Mouse (Mus musculus): Measurements from ENCODE around the gene Fcer1g. TPM values are rescaled to one million over a fixed set of nuclear protein-coding genes. Genes with fewer than 3 reads are reported as not detected.

Fcer1g gene
- 12.7 and 21.1 TPM in 2 replicates for polyA plus RNA-seq (2016; fragmentation: Nextera tagmentation; extraction: Ambion mirVana)

GRCm38 (mm10) chr1:171234126-171234525 is at the start of gene Fcer1g:
Gene Fcer1g (minus strand): TSS chr1:171234365.
- Histone ChIP-seq H3K27me3 (ENCODE audit: low read depth, poor library complexity, severe bottlenecking) (no peaks in the 10 kb centered on the region), H3K9me3 (replicated peaks) (no peaks in the 10 kb centered on the region), H3K4me1 (peaks cover 27% of the 10 kb centered on the region), H3K4me3 (no peak within 1 kb of the TSS), H3K27ac (replicated peaks) (no peak within 1 kb of the TSS), H3K36me3 (peaks cover 59% of the 10 kb centered on the region)
- WGBS: 94% methylated on average over 14 of the region's 14 CpGs
- no peak for DNase-seq (ENCODE audit: low spot score)

DNA sequence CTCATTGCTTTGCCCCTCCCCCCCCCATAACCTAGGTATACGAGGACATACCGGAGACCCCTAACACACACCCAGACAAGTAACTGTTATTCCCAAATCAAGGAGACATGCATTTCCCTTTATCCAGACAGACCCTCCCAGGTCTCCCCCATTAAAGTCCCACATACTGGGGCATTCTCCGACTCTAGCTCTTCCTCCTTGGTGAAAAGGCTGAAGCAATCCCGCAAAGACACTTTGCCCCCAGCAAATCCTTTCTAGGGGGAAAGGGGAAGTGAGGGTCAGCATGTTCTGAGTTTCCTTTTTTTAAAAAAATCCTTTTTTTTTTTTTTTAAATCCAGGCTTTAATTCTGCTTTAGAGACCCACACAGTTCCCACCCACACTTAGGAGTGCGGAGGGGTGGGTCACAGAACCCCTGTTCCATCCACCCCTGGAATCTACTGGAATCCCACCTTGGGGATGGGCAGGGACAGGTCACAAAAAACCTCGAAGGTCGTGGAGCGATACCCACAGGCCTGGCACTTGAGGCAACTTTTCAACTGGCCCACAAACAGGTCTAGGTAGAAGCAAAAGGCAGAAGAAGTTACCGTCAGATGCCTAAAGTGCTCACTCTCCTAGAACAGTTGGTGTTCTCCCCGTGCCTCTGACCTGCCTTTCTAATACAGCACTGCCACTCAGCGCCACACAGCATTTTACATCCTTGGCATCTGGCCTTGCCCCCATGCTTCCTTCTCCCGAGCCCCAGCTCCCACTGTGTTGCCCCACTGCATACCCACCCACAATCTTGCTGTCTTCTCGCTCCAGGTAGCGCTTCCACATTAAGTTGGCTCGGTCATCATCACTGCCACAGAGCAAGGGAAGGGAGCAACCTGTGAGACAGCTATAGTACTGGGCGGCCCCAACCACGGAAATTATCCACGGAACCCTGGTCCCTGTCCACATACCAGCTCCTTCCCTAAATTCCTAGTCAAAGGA is 49.3 kb upstream of the Fcer1g start:
- Histone ChIP-seq H3K27me3 (ENCODE audit: low read depth, poor library complexity, severe bottlenecking) (no peaks in the 10 kb centered on the region), H3K9me3 (replicated peaks) (no peaks in the 10 kb centered on the region), H3K36me3 (peaks cover 62% of the 10 kb centered on the region), H3K27ac (replicated peaks) (no peak overlapping the region), H3K4me3 (no peak overlapping the region), H3K4me1 (peaks cover 58% of the 10 kb centered on the region)
- no peak for DNase-seq (ENCODE audit: low spot score)
- WGBS: 95% methylated on average over 18 of the region's 18 CpGs

DNA sequence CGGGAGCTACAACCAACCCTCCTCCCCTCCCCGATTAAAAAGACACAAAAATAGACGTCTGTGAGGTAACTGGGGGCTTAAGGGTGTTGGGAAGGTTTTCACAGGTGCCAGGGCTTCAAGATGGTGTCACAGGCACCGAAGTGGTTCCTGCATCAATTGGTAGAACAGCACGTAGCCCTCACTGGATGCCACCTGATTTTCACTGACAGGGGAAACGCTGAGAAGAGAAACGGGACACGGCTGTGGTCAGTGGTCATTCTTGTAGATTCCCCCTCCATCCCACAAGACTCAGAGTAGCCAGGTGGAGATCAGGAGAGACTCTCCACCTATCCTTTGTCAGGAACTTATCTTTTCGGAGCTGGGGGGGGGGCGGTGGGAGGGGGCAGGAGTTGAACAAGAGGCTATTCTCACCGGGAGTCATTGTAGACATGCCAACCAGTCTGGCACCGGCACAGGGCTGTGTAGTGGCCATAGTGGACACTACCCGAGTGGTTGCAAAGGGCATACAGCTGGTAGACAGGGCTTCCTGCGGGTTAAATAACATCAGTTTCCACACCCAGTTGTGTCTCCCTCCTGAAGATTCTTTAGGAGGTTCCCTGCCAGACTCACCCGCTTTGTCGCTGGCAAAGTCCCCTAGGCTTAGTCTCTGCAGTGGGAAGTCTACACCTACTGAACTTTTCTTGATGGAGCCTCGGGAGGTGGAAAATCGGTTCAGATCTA is 48.1 kb upstream of the Fcer1g start:
- no peaks in the 10 kb centered on the region for H3K9me3 ChIP-seq (replicated peaks)
- peak overlapping the region; percentile 75 for H3K4me3 ChIP-seq
- no peaks in the 10 kb centered on the region for H3K27me3 ChIP-seq (ENCODE audit: low read depth, poor library complexity, severe bottlenecking)
- H3K27ac ChIP-seq (replicated peaks): peak overlapping the region; percentile 33; the same call in 1 of the 2 replicates
- no peak for DNase-seq (ENCODE audit: low spot score)
- 80% methylated on average over 18 of the region's 18 CpGs for WGBS
- peaks cover 73% of the 10 kb centered on the region for H3K36me3 ChIP-seq
- H3K4me1 ChIP-seq: peaks cover 51% of the 10 kb centered on the region

GRCm38 (mm10) chr1:171281528-171281923 is 47.4 kb upstream of the Fcer1g start:
- H3K4me1 ChIP-seq: peaks cover 44% of the 10 kb centered on the region
- H3K4me3 ChIP-seq: peak overlapping the region; percentile 75
- peak; percentile 80 for DNase-seq (ENCODE audit: low spot score)
- H3K9me3 ChIP-seq (replicated peaks): no peaks in the 10 kb centered on the region
- H3K27ac ChIP-seq (replicated peaks): peak overlapping the region; percentile 83
- no peaks in the 10 kb centered on the region for H3K27me3 ChIP-seq (ENCODE audit: low read depth, poor library complexity, severe bottlenecking)
- under 1% methylated on average over 10 of the region's 10 CpGs for WGBS
- H3K36me3 ChIP-seq: peaks cover 77% of the 10 kb centered on the region

DNA sequence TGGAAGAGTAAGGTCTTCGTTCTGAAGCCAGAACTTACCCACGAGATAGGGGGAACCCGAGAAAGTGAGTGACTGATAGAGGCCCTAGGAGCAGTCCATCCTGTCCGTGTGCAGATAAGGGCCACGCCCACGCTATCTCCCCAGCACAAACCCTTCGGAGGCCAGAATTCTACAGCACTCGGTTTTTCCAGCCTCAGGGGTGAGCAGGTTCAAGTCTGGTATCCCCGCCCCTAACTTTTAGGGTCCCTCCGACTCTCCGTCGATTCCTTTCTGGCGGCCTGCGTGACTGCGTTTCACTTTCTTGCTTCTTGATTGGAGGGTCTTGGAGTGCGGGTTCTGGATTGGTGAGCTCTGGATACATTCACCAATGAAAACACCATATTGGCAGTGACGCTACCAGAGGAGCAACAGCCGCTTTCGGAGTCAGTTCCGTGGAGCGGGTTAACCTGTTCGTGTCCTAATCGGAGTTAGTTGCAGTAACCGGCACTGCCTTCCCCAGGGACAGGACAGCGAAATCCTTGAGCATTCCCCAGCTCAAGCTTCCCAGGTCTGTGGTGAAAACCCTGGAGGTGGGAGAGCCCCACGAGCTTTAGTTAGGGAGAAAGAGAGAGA is 46.9 kb upstream of the Fcer1g start, which contains the start of gene Ppox:
Gene Ppox, minus strand, starts transcription at position 271 of the 612 bp plus-strand sequence.
- H3K4me3 ChIP-seq: peak within 1 kb of the TSS; percentile 75
- peak; percentile 91 for DNase-seq (ENCODE audit: low spot score)
- H3K36me3 ChIP-seq: peaks cover 77% of the 10 kb centered on the region
- peak within 1 kb of the TSS; percentile 83 for H3K27ac ChIP-seq (replicated peaks)
- no peaks in the 10 kb centered on the region for H3K9me3 ChIP-seq (replicated peaks)
- peaks cover 39% of the 10 kb centered on the region for H3K4me1 ChIP-seq
- under 1% methylated on average over 26 of the region's 26 CpGs for WGBS
- no peaks in the 10 kb centered on the region for H3K27me3 ChIP-seq (ENCODE audit: low read depth, poor library complexity, severe bottlenecking)

GRCm38 (mm10) chr1:171280250-171280915 is 46.2 kb upstream of the Fcer1g start:
- Histone ChIP-seq H3K27me3 (ENCODE audit: low read depth, poor library complexity, severe bottlenecking) (no peaks in the 10 kb centered on the region), H3K9me3 (replicated peaks) (no peaks in the 10 kb centered on the region), H3K4me1 (peaks cover 33% of the 10 kb centered on the region), H3K36me3 (peaks cover 77% of the 10 kb centered on the region), H3K27ac (replicated peaks) (peak overlapping the region; percentile 83), H3K4me3 (peak overlapping the region; percentile 75)
- no peak for DNase-seq (ENCODE audit: low spot score)
- 2% methylated on average over 25 of the region's 25 CpGs for WGBS

DNA sequence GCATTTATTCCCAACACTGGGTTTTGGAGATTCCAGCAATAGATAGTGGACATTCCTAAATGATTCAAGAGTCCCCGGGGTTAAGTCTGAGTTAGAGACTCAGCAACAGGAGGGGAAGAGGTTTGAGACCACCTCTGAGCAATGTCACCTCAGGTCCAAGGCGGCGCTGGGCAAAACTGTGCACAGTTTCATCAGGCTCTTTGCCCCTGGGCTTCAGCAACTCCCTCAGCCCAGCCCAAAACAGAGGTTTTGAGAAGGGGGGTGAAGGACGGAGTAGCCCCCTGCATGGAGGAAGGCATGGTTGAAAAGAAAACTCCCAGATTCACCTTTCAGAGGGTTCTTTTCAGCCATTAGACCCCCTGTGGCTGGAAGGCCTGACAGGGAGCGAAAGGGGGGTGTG is 45.6 kb upstream of the Fcer1g start:
- peak overlapping the region; percentile 83 for H3K27ac ChIP-seq (replicated peaks)
- 63% methylated on average over 5 of the region's 5 CpGs for WGBS
- H3K9me3 ChIP-seq (replicated peaks): no peaks in the 10 kb centered on the region
- H3K27me3 ChIP-seq (ENCODE audit: low read depth, poor library complexity, severe bottlenecking): no peaks in the 10 kb centered on the region
- H3K4me3 ChIP-seq: peak overlapping the region; percentile 75
- no peak for DNase-seq (ENCODE audit: low spot score)
- peaks cover 30% of the 10 kb centered on the region for H3K4me1 ChIP-seq
- H3K36me3 ChIP-seq: peaks cover 77% of the 10 kb centered on the region

GRCm38 (mm10) chr1:171279012-171279705 is 45.0 kb upstream of the Fcer1g start:
- Histone ChIP-seq H3K9me3 (replicated peaks) (no peaks in the 10 kb centered on the region), H3K4me1 (peaks cover 30% of the 10 kb centered on the region), H3K36me3 (peaks cover 77% of the 10 kb centered on the region), H3K4me3 (peak overlapping the region; percentile 75), H3K27ac (replicated peaks) (0 out of 2 replicates have a peak overlapping the region, but pooled peaks have one; percentile 13), H3K27me3 (ENCODE audit: low read depth, poor library complexity, severe bottlenecking) (no peaks in the 10 kb centered on the region)
- DNase-seq (ENCODE audit: low spot score): no peak
- 88% methylated on average over 14 of the region's 14 CpGs for WGBS

- DNase-seq (ENCODE audit: low spot score): no peak
- Histone ChIP-seq H3K9me3 (replicated peaks) (no peaks in the 10 kb centered on the region), H3K27ac (replicated peaks) (no peak overlapping the region), H3K4me3 (no peak overlapping the region), H3K27me3 (ENCODE audit: low read depth, poor library complexity, severe bottlenecking) (no peaks in the 10 kb centered on the region), H3K36me3 (peaks cover 77% of the 10 kb centered on the region), H3K4me1 (peaks cover 30% of the 10 kb centered on the region)
- WGBS: 96% methylated on average over 8 of the region's 8 CpGs
Measured at GRCm38 (mm10) chr1:171278436-171278835, 44.3 kb upstream of the Fcer1g start.

GRCm38 (mm10) chr1:171277736-171278135 is 43.6 kb upstream of the Fcer1g start:
- no peak for DNase-seq (ENCODE audit: low spot score)
- Histone ChIP-seq H3K4me1 (peaks cover 30% of the 10 kb centered on the region), H3K9me3 (replicated peaks) (no peaks in the 10 kb centered on the region), H3K4me3 (no peak overlapping the region), H3K36me3 (peaks cover 77% of the 10 kb centered on the region), H3K27ac (replicated peaks) (no peak overlapping the region), H3K27me3 (ENCODE audit: low read depth, poor library complexity, severe bottlenecking) (no peaks in the 10 kb centered on the region)
- WGBS: 88% methylated on average over 10 of the region's 10 CpGs

DNA sequence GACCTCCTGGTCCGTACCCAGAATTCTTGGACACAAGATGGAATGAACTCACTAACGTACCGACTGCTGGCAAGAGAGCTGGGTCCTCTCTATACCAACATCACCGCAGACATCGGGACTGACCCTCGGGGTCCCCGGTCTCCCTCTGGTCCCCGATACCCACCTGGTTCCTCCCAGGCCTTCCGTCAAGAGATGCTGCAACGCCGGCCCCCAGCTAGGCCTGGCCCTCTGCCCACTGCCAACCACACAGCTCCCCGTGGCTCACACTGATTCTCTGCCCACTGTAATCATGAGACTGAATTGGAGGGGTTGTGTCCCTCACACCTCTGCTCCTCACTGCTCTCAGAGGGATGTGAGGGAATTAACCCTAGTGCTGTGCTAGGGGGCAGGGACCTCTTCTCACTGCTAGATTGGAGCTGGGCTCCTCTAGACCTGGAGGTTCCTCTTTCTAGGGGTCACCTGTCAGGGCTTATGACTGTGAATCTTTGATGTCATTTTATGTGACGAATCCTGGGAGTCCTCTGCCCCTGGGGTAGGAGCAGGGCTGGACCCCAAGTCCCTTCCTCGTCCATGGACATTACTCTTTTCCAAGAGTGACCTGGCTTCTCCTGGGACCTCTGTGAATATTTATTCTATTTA is 42.1 kb upstream of the Fcer1g start:
- no peaks in the 10 kb centered on the region for H3K9me3 ChIP-seq (replicated peaks)
- no peaks in the 10 kb centered on the region for H3K27me3 ChIP-seq (ENCODE audit: low read depth, poor library complexity, severe bottlenecking)
- peaks cover 26% of the 10 kb centered on the region for H3K4me1 ChIP-seq
- DNase-seq (ENCODE audit: low spot score): no peak
- 92% methylated on average over 14 of the region's 14 CpGs for WGBS
- peaks cover 81% of the 10 kb centered on the region for H3K36me3 ChIP-seq
- H3K4me3 ChIP-seq: no peak overlapping the region
- H3K27ac ChIP-seq (replicated peaks): no peak overlapping the region
